Mouse (Mus musculus): ENCODE data around the gene Panx3. TPM values are rescaled to one million over a fixed set of nuclear protein-coding genes. Genes with fewer than 3 reads are reported as not detected.
A peak's percentile ranks its signal among the peaks of the same experiment; 100 is the strongest.

Gene Panx3
- polyA plus RNA-seq, 1 experiment, result not detected

GRCm38 (mm10) chr9:37636800-37637542, 32.1 kb downstream of the Panx3 start:
- DNase-seq (ENCODE audit: low read depth, low spot score), result no peak
- 47% methylated on average over 6 of the region's 6 CpGs for WGBS

GRCm38 (mm10) chr9:37636335-37636734, 32.7 kb downstream of the Panx3 start:
- no peak for DNase-seq (ENCODE audit: low read depth, low spot score)
- 20% methylated on average over 7 of the region's 7 CpGs for WGBS

GRCm38 (mm10) chr9:37634269-37634668, 34.8 kb downstream of the Panx3 start:
- no peak for DNase-seq (ENCODE audit: low read depth, low spot score)
- 93% methylated on average over 3 of the region's 3 CpGs for WGBS

- WGBS, result 92% methylated on average over 2 of the region's 2 CpGs
Observed at GRCm38 (mm10) chr9:37632305-37632704, 36.7 kb downstream of the Panx3 start.

GRCm38 (mm10) chr9:37629941-37630340, 39.1 kb downstream of the Panx3 start:
- DNase-seq (ENCODE audit: low read depth, low spot score), result no peak
- 82% methylated on average over 2 of the region's 2 CpGs for WGBS

More at GRCm38 (mm10) chr9:37632305-37632704, 36.7 kb downstream of the Panx3 start:
- no peak for DNase-seq (ENCODE audit: low read depth, low spot score)

GRCm38 (mm10) chr9:37628581-37628980, 40.5 kb downstream of the Panx3 start:
- DNase-seq (ENCODE audit: low read depth, low spot score), result no peak
- WGBS, result 81% methylated on average over 4 of the region's 4 CpGs

GRCm38 (mm10) chr9:37627263-37627662, 41.8 kb downstream of the Panx3 start:
- 98% methylated on average over 1 of the region's 1 CpGs for WGBS
- DNase-seq (ENCODE audit: low read depth, low spot score), result no peak

- DNase-seq (ENCODE audit: low read depth, low spot score), result no peak
- 55% methylated on average over 3 of the region's 3 CpGs for WGBS
Observed at GRCm38 (mm10) chr9:37626103-37626567, 42.9 kb downstream of the Panx3 start.

GRCm38 (mm10) chr9:37625641-37626040, 43.4 kb downstream of the Panx3 start:
- WGBS, result 73% methylated on average over 7 of the region's 7 CpGs
- no peak for DNase-seq (ENCODE audit: low read depth, low spot score)

GRCm38 (mm10) chr9:37625129-37625528, 43.9 kb downstream of the Panx3 start:
- whole genome bisulfite sequencing, result 82% methylated on average over 3 of the region's 3 CpGs

GRCm38 (mm10) chr9:37624502-37624901, 44.5 kb downstream of the Panx3 start:
- 83% methylated on average over 1 of the region's 1 CpGs for WGBS
- no peak for DNase-seq (ENCODE audit: low read depth, low spot score)

More at GRCm38 (mm10) chr9:37625129-37625528, 43.9 kb downstream of the Panx3 start:
- no peak for DNase-seq (ENCODE audit: low read depth, low spot score)

GRCm38 (mm10) chr9:37623981-37624380, 45.1 kb downstream of the Panx3 start:
- WGBS, result 78% methylated on average over 3 of the region's 3 CpGs
- no peak for DNase-seq (ENCODE audit: low read depth, low spot score)

GRCm38 (mm10) chr9:37621290-37621689, 47.7 kb downstream of the Panx3 start:
- no peak for DNase-seq (ENCODE audit: low read depth, low spot score)
- WGBS, result 90% methylated on average over 6 of the region's 6 CpGs

- DNase-seq (ENCODE audit: low read depth, low spot score), result peak; percentile 24
- 58% methylated on average over 2 of the region's 2 CpGs for WGBS
Observed at GRCm38 (mm10) chr9:37616770-37617169, 52.3 kb downstream of the Panx3 start.

- WGBS, result 84% methylated on average over 5 of the region's 5 CpGs
Observed at GRCm38 (mm10) chr9:37615220-37615619, 53.8 kb downstream of the Panx3 start.

GRCm38 (mm10) chr9:37614316-37614715, 54.7 kb downstream of the Panx3 start:
- DNase-seq (ENCODE audit: low read depth, low spot score), result no peak

More at GRCm38 (mm10) chr9:37615220-37615619, 53.8 kb downstream of the Panx3 start:
- no peak for DNase-seq (ENCODE audit: low read depth, low spot score)

GRCm38 (mm10) chr9:37613911-37614280, 55.1 kb downstream of the Panx3 start:
- DNase-seq (ENCODE audit: low read depth, low spot score), result no peak
- WGBS, result 14% methylated on average over 6 of the region's 6 CpGs

- peak; percentile 64 for DNase-seq (ENCODE audit: low read depth, low spot score)
- WGBS, result under 1% methylated on average over 45 of the region's 45 CpGs
Observed at GRCm38 (mm10) chr9:37613182-37613910, 55.7 kb downstream of the Panx3 start, which contains the start of gene Spa17. Gene Spa17, minus strand, starts transcription at chr9:37613722.

All from large intestine, adult 2 months (tissue).